ENCODE assay signal across 8 mouse cellular contexts in genomic region chr6:54565665-54566545, GRCm38 (mm10). TPM values are rescaled to one million over a fixed set of nuclear protein-coding genes. Genes with fewer than 3 reads are reported as not detected.
DNase-seq lines count a peak whose midpoint lies in the region; ATAC-seq and TF ChIP-seq lines count a peak whose summit lies in the region.

Scrn1 (minus strand) TSS chr6:54566489.

- H3K4me3 ChIP-seq in gastrocnemius, adult 2 months = peak within 1 kb of the TSS; percentile 80
- H3K4me3 ChIP-seq in hindbrain, embryonic 14.5 days (replicated peaks; ENCODE audit: low read length) = peak within 1 kb of the TSS; percentile 62

- H3K4me1 ChIP-seq in hindbrain, embryonic 14.5 days (replicated peaks; ENCODE audit: control insufficient read depth, insufficient read depth, low read length) = peaks cover 51% of the 10 kb centered on the region

- intact Hi-C loops in gastrocnemius, adult 2 months (cut with DNase I) = no loop called here

- H3K27ac ChIP-seq in gastrocnemius, adult 2 months = peak within 1 kb of the TSS; percentile 70
- peak within 1 kb of the TSS; percentile 92 for H3K27ac ChIP-seq in hindbrain, embryonic 14.5 days

- no peaks in the 10 kb centered on the region for H3K36me3 ChIP-seq in hindbrain, embryonic 14.5 days (replicated peaks; ENCODE audit: control insufficient read depth, insufficient read depth)

- H3K27me3 ChIP-seq in hindbrain, embryonic 14.5 days (ENCODE audit: control insufficient read depth, insufficient read depth, low read length) = no peaks in the 10 kb centered on the region

- WGBS in hindbrain, embryonic 14.5 days = under 1% methylated on average over 60 of the region's 60 CpGs

- H3K9ac ChIP-seq in hindbrain, embryonic 14.5 days = peak within 1 kb of the TSS; percentile 80

- DNase-seq in adrenal gland, adult 8-10 months = peak; percentile 66
- DNase-seq in cerebellum, postnatal 4 days (ENCODE audit: low spot score in 2 of 2) = peak; percentile 47 to 71
- peak; percentile 71 for DNase-seq in gastrocnemius, adult 2 months
- peak; percentile 73 for DNase-seq in hindbrain, embryonic 14.5 days (ENCODE audit: low spot score)
- DNase-seq in left cerebral cortex, adult 18-20 months (ENCODE audit: low spot score in 2 of 2) = peak; percentile 75 to 81
- peak; percentile 54 for DNase-seq in lung, postnatal 14 days
- DNase-seq in right cerebral cortex, postnatal 10 days (ENCODE audit: low spot score in 2 of 2) = peak; percentile 90 to 92

- ATAC-seq in hindbrain, embryonic 14.5 days (ENCODE audit: low FRiP score) = peak; percentile 87
- no peak for ATAC-seq in erythroid progenitor cell, adult 5-6 weeks (replicated peaks; ENCODE audit: low FRiP score, poor library complexity, severe bottlenecking)

- H3K9me3 ChIP-seq in hindbrain, embryonic 14.5 days (ENCODE audit: control insufficient read depth, low read length) = no peaks in the 10 kb centered on the region

- no peak for TF ChIP-seq CTCF in gastrocnemius, adult 2 months (IDR thresholded peaks at IDR 0.05)

- peak within 1 kb of the TSS; percentile 65 for H3K4me2 ChIP-seq in hindbrain, embryonic 14.5 days (replicated peaks)

RNA-seq across cellular contexts. Expression of gene Scrn1, which starts in this region (rescaled TPM):
- total RNA-seq in adrenal gland, adult 8-10 months (2022) = 10 to 100 TPM; 34.1 to 73.9 (median 49.6) TPM
- 1 to 10 TPM; 1.4 to 1.6 TPM for total RNA-seq in gastrocnemius, adult 2 months (2021)
- 103 and 105 TPM in 2 replicates for polyA plus RNA-seq in hindbrain, embryonic 14.5 days (2014; fragmentation: Nextera tagmentation; extraction: Ambion mirVana)
- total RNA-seq in left cerebral cortex, adult 18-20 months (2021) = 100 to 1,000 TPM; 148 TPM
- total RNA-seq in erythroid progenitor cell, adult 5-6 weeks (2015; ENCODE audit: low replicate concordance) = not detected in 2 replicates
- not detected in 2 replicates for total RNA-seq in erythroid progenitor cell, adult 5-6 weeks (2017; ENCODE audit: low replicate concordance)

Comparison
In these comparisons a context has a peak if more than half of its experiments do, and no peak if none do; other contexts are left out.
1. RNA of gene Scrn1 (total RNA-seq): 148 TPM in left cerebral cortex, adult 18-20 months and 34.1 to 73.9 TPM in adrenal gland, adult 8-10 months; 1.4 to 1.6 TPM in gastrocnemius, adult 2 months and not detected in erythroid progenitor cell, adult 5-6 weeks; every median in the first group is over 10 times any median in the second.
2. Peak in every context shown above with its lines, with median percentiles within 50 percentile points of each other: DNase-seq.